Mouse (Mus musculus) heart, adult 9 months (tissue): ENCODE results near the gene Mknk2.
A peak's percentile ranks its signal among the peaks of the same experiment; 100 is the strongest.

Experiments used
- DNase-seq, 2 experiments: peaks; one replicate each; pipeline ENCODE4 v3.0.0; 2022; ENCODE audit warnings: low spot score in 2 of 2

The Mknk2 gene

GRCm38 (mm10) chr10:80677942-80678436 is at the start of gene Mknk2:
Gene Mknk2, minus strand, starts transcription at chr10:80678112.
- DNase-seq = peak; percentile 95 to 98

GRCm38 (mm10) chr10:80717281-80717680 is 39.4 kb upstream of the Mknk2 start:
- no peak for DNase-seq

- no peak for DNase-seq
Measured at GRCm38 (mm10) chr10:80710834-80711233, 32.9 kb upstream of the Mknk2 start.

GRCm38 (mm10) chr10:80705479-80705878 is 27.6 kb upstream of the Mknk2 start:
- no peak for DNase-seq

- DNase-seq = no peak
Measured at GRCm38 (mm10) chr10:80705033-80705432, 27.1 kb upstream of the Mknk2 start.

GRCm38 (mm10) chr10:80704418-80704817 is 26.5 kb upstream of the Mknk2 start:
- no peak for DNase-seq

GRCm38 (mm10) chr10:80703643-80704042 is 25.7 kb upstream of the Mknk2 start:
- no peak for DNase-seq

DNA sequence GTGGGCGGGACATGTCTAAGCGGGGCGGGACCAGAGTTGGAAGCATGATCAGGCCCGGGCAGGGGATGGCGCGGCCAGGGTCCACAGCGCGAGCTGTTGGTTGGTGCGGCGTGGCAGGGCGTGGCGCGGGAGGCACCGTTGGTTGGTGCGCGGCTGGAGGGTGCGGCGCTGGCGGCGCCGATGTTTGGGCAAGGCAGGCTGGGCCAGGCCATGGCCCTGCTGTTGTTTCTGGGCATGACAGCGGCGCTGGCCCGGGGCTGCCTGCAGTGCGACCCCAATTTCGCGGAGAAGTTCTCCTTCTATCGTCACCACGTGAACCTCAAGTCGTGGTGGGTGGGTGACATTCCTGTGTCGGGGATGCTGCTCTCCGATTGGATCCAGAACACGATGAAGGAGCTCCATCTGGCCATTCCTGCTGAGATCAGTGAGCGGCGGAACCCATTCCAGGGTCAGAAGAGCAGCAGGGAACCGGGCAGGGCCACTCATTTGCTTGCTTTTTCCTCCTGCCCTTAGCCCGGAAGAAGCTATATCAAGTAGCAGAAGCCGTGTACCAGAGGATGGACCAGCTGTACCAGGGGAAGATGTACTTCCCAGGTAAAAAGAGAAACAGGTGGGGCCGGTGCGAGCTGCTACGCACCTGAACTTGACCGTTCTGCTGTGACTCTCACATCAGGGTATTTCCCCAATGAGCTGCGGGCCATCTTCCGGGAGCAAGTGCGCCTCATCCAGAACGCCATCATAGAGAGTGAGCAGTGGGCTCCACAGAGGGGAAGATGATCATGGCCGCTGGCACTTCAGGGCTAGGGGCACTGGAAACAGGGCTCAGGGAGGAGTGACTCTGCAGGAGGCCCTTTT is 24.9 kb upstream of the Mknk2 start:
- DNase-seq = peak; percentile 94 to 96

GRCm38 (mm10) chr10:80701721-80702535 is 24.0 kb upstream of the Mknk2 start, which contains the start of the genes Mob3a and Izumo4:
Gene Mob3a, minus strand, starts transcription at chr10:80701977.
Gene Izumo4, plus strand, starts transcription at chr10:80702184.
- DNase-seq = peak; percentile 99 to 100

DNA sequence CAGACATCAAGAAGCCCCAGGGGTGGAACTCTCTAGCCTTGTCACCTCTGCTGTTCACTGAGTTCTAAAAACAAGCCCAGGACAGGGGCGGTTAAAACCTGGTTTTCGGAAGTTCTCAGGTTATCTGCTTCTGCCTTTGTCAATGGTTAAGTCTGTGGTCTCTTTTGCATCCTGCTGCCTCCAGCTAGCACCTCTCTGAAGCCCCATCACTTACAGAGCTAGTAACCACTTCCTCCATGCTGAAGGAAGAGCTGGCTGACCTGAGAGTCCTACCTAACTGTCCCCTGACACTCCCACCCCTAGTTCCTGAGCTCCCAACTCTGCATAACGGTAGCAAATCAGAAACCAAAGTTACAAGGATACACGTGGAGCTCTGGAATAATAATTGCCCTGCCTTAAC is 22.8 kb upstream of the Mknk2 start:
- no peak for DNase-seq

GRCm38 (mm10) chr10:80700038-80700504 is 22.2 kb upstream of the Mknk2 start:
- no peak for DNase-seq

DNA sequence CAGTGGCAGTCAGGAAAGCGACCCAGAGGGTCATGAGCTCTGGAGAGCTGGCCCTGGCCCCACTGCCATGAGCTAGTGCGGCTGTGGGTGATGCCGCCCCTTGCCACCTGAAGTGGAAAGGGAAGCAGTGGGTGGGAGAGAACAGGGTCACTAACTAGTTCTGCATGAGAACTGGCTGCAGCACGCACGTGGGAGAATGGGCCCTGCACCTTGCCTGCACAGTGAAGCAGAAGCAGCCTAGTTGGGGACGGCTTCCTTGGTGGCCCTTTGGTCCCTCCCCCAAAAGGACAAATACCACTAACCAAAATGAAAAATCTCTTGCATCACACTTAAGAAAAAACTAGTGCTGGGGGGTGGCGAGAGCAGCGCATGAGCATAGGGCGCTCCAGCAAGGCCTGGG is 20.7 kb upstream of the Mknk2 start:
- no peak for DNase-seq

DNA sequence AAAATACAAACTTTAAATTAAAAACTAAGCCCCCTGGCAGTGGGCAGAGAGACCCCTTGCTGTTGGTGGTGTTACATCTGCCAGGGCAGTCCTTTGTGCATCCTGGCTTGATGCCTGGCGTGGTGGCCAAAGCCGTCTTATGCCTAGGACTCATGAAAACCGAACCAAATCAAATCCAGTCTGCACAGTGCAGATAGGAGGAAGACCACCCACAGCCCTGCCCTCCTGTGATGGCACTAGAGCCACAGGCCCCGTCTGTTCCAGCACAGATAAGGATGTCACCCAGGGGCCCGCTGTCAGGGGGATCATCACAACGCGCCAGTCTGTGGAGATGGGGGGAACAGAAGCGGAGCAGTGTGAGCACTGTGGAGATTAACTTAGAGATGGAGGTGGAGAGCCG is 19.9 kb upstream of the Mknk2 start:
- DNase-seq = no peak

- no peak for DNase-seq
Measured at GRCm38 (mm10) chr10:80697393-80697787, 19.5 kb upstream of the Mknk2 start.

- no peak for DNase-seq
Measured at GRCm38 (mm10) chr10:80696502-80697392, 18.8 kb upstream of the Mknk2 start.

DNA sequence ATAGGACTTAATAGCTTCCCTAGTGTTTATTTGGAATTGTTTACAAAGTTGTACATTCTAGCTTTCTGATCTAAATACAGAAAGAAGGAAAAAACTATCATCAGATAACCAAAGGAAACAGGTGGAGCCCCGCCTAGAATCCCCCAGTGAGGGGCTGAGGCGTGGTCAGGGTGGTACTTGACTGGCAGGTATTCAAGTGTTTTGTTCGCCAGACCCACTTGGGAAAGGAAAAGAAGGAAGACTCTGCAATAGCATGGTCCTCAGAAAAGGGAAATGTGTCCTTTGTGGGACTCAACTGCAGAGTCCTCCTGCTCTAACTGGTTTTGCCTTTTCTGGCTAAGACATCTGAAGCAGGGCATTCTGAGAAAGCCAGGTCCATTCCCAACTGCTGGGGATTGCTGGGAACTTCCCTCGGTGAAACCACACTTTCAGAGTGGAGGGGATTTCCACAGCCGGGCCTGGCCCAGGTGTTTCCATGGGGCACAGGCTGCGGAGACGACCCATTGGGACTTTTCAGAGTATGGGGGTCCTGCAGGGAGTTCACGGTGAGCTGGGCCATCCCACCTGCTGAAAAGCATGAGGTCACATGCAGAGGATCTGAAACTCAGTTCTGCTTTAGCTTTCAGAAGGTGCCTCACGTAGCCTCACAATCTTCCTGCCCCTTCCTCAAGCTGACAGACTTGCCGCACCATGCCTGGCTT is 18.0 kb upstream of the Mknk2 start:
- no peak for DNase-seq

DNA sequence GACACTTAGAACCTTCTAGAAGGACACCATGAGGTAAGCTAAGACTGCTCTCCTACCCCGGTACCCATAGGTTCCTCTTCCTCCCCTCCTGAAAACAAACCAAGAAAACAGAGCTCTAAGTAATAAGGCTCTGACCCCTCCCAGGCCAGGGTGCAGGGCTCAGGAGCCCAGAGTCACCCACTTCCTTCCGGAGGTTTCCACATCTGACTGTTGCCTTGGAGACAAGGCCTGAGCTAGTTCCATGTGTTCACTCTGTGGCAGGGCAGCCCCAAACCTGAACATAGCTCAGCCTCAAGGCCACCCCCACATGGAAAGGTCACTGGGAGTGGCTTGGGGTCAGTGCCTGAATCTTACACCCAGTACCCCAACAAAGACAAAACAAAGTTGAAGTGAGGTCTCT is 17.3 kb upstream of the Mknk2 start:
- DNase-seq = peak; percentile 61 to 85

DNA sequence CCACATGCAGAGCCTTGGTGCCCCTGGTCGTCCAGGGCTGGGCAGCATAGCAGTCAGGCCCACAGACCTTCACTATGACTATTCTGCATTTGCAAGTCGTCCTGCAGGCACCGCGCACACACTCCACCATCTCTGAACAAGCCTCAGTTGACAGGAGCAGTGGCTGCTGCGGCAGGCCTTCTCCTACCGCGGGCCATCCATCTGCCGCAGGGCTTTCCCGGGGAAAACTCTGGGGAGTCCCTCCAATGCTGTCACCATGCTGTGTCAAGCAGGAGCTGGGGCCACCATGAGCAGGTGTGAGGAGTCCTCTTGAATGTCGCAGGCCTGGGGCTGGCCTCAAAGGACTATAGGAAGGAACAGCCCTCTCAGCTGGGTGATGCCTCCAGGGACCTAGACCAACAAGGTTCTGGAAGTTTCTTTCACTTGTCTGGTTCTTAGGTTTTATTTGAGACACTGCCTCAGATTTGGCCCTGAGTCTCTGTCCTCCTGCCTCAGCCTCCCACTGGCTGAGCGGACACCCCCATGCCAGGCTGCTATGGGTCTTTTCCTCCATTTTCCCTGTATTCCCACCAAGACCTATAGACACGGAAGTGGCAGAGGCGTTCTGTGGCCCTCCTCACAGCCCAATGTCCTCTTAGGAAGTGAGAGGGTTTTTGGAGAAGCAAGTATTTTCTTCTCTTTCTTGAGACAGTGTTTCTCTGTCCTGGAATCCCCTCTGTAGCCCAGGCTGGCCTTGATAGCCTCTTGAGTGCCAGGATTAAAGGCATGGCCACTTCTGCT is 16.4 kb upstream of the Mknk2 start:
- DNase-seq = no peak

GRCm38 (mm10) chr10:80693401-80694045 is 15.6 kb upstream of the Mknk2 start:
- no peak for DNase-seq
